Mouse (Mus musculus) adrenal gland, postnatal 36 days (tissue): ENCODE measurements around the gene Arfip2. TPM values are rescaled to one million over a fixed set of nuclear protein-coding genes. Genes with fewer than 3 reads are reported as not detected.
A peak's percentile ranks its signal among the peaks of the same experiment; 100 is the strongest.

Source experiments
- DNase-seq, 2 experiments: peaks; one replicate each; pipeline ENCODE4 v3.0.0; 2021; ENCODE audit warnings: mixed read lengths in 1 of 2
- total RNA-seq, 2 experiments: library from RNA; stranded (reverse); gene quantifications; 2 replicates each; pipeline ENCODE4 v1.2.3; 2021

The Arfip2 gene
- total RNA-seq, 2 experiments from 2014 or later = 53.4 to 54.9 TPM

DNA sequence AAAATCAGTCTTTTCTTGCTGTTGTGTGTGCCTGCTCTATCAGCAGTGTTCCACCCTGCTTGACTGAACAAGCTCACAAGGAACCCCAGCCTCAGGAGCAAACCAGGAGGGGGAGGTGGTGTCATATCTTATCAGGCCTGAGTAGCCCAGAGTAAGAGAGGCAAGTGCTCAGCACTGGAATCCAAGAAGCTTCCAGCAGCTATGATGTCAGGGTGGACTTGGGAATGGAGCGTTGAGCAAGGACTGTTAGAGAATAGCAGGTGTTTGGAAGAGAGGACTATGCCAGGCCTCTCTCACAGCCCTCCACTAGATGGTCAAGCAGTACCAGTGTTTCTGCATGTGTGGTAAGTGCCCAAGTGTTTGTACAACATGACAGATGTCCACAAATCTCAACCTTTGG is 24.5 kb downstream of the Arfip2 start:
- no peak for DNase-seq

DNA sequence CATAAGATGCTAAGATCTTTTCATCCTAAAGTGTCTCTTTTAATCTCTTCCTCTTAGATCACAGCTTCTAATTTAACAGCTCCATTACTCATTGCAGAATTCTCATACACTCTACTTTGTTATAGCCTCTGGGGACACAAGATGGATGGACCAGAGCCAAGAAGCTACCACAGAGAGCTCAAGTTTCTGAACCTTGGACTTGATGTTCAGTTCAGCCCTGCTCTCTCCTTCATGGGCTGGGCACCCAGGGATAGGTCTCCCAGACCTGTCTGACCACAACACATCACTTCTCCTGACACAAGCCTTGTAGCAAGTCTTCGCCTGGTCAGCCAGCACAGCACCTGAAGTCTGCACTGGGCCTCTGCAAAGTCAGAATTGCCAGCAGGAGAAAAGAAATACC is 25.8 kb downstream of the Arfip2 start:
- no peak for DNase-seq

- DNase-seq = no peak
These were observed 28.4 kb downstream of the Arfip2 start for GRCm38 (mm10) chr7:105611767-105612166.

DNA sequence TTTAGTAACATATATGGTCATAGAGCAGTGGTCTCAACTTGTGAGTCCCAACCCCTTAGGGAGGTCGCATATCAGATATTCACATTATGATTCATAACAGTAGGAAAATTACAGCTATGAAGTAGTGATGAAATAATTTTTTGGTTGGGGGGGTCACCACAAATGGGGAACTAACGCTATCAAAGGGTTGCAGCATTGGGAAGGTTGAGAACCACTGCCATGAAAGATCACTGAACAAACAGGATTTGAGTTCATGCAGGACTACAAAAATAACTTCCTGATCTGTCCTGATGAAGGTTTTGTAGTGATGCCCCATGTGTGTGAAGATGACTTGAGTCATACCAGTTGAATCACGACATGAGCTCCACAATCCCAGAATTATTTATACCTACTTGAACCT is 31.7 kb downstream of the Arfip2 start:
- no peak for DNase-seq

- DNase-seq = peak; percentile 77 to 83
These were observed 37.2 kb downstream of the Arfip2 start for GRCm38 (mm10) chr7:105602860-105603623.

DNA sequence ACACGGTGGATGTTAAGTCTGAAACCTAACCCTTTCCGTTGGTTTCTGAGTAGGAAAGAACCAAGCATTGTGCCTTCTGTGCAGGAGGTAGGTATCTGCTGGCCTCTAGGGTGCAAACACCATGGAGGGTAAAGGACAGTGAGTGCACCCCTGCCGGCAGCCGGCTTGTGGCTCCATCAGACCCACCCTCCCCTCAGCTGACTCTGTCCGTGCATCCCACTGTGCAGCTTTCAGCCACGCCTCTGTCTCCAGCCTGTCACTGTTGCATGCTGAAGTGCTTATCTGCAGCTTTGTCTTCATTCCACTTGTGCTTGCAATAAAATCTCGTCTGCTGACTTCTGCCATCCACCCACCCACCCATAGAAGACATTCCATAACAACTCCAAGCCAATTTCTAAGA is 50.1 kb downstream of the Arfip2 start:
- no peak for DNase-seq

- no peak for DNase-seq
These were observed 51.8 kb downstream of the Arfip2 start for GRCm38 (mm10) chr7:105588325-105588912.

Other genes starting within 250 kb of the Arfip2 start
- gene Fam160a2, start 240.4 kb downstream of the Arfip2 start, total RNA-seq = 10 to 100 TPM; 25.9 to 27.1 TPM
- not detected for gene Cnga4, start 235.8 kb downstream of the Arfip2 start, total RNA-seq
- not detected for gene Cckbr, start 214.7 kb downstream of the Arfip2 start, total RNA-seq
- gene Cavin3, start 158.1 kb downstream of the Arfip2 start, total RNA-seq = 10 to 100 TPM; 60.2 to 76.0 TPM
- 10 to 100 TPM; 47.3 to 53.0 TPM for gene Smpd1, start 86.1 kb downstream of the Arfip2 start, total RNA-seq
- 10 to 100 TPM; 11.4 to 11.5 TPM for gene Apbb1, start 58.8 kb downstream of the Arfip2 start, total RNA-seq
- 1 to 10 TPM in 1 of 2 experiments, under 1 TPM in 1; 0.23 to 1.6 TPM for gene Hpx, start 40.3 kb downstream of the Arfip2 start, total RNA-seq
- gene Trim3, start 6.8 kb downstream of the Arfip2 start, total RNA-seq = 10 to 100 TPM; 24.6 to 30.9 TPM
- gene Timm10b, start 360 bp downstream of the Arfip2 start, total RNA-seq = 100 to 1,000 TPM; 101 to 139 TPM
- gene Gm45799, start 136 bp upstream of the Arfip2 start, total RNA-seq = 1 to 10 TPM; 3.9 to 8.4 TPM
- 1 to 10 TPM; 1.6 to 2.3 TPM for gene Dnhd1, start 10.4 kb upstream of the Arfip2 start, total RNA-seq
- gene Ilk, start 96.2 kb upstream of the Arfip2 start, total RNA-seq = 100 to 1,000 TPM; 145 to 159 TPM
- gene Rrp8, start 97.0 kb upstream of the Arfip2 start, total RNA-seq = 10 to 100 TPM; 17.9 to 22.5 TPM
- 100 to 1,000 TPM; 209 to 217 TPM for gene Taf10, start 103.9 kb upstream of the Arfip2 start, total RNA-seq
- 100 to 1,000 TPM in 1 of 2 experiments, 10 to 100 TPM in 1; 99.2 to 113 TPM for gene Tpp1, start 111.8 kb upstream of the Arfip2 start, total RNA-seq
- 1 to 10 TPM; 7.5 to 8.0 TPM for gene Dchs1, start 147.2 kb upstream of the Arfip2 start, total RNA-seq
- gene Mrpl17, start 170.7 kb upstream of the Arfip2 start, total RNA-seq = 100 to 1,000 TPM; 202 to 215 TPM